Mouse (Mus musculus) cerebellum, adult 18-20 months (tissue): ENCODE results near the gene Stpg1.

Experiments
- DNase-seq, 2 experiments: peaks; one replicate each; pipeline ENCODE4 v3.0.0; 2021

The Stpg1 gene

GRCm38 (mm10) chr4:135514925-135515324, 20.3 kb downstream of the Stpg1 start:
- DNase-seq, result no peak

DNA sequence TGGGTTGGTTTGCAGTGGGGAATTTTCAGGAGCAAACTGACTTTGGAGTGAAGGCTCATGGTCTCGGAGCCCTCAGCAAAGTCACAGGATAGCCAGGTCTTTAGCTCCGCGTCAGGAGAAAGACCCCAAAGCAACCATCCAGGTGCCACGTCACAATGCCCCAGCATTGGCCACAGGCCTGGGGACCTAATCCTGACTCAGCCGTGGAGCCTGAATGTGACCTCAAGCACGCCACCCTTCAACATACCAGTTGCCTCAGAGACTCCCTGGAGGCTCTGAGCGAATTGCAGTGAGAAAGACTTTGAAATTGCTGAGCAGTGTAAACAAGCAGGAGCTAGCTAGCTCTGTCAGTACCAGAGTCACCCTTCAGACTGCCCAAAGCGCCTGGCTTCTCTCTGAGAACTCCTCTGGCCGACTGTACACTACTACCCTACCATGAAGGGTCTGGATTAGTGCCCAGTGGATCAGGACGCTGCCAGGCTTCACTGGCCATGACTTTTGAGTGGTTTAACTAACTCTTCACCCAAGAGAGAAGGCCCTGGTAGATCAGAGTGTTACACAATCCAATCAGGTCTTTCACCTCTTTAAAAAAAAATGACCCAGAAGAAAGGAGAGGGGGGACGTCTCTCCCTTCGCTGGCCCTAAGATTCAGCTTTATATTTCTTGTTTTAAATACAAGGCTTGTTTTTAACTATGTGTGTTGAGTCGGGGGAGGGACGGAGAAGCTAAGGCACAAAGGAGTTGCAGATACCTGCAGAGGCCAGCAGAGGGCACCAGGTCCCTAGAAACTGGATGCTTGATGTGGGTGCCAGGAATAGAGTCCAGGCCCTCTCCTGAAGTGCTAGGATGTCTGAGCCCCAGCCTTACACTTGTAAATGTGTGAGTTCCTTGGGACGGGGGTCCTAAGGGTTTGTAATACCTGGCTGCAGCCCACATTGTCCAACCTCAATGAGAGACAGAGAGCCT, 22.0 kb downstream of the Stpg1 start:
- peak; percentile 40 to 45 for DNase-seq

- DNase-seq, result no peak
These were observed 23.5 kb downstream of the Stpg1 start for GRCm38 (mm10) chr4:135518135-135518534.

- no peak for DNase-seq
These were observed 25.8 kb downstream of the Stpg1 start for GRCm38 (mm10) chr4:135520421-135520820.

DNA sequence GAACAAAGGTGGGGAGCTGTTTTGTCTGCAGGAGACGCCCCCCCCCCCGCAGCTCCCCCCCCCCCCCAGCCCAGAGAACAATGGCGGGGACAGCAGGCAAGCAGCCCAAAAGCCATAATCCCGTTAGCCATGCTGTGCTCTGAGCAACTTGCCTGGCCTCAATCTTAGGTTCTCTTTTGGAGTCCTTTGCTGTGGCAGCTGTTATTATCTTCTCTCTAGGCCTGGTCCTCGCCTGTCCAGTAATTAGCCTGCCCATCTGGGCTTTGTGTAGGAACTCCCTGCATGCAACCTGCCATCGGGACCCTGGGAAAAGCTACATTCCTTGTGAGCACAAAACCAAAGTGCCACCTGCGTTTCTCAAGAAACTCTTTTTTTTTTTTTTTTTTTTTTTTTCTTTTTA, 29.3 kb downstream of the Stpg1 start:
- no peak for DNase-seq

GRCm38 (mm10) chr4:135525057-135525456, 30.5 kb downstream of the Stpg1 start:
- no peak for DNase-seq

DNA sequence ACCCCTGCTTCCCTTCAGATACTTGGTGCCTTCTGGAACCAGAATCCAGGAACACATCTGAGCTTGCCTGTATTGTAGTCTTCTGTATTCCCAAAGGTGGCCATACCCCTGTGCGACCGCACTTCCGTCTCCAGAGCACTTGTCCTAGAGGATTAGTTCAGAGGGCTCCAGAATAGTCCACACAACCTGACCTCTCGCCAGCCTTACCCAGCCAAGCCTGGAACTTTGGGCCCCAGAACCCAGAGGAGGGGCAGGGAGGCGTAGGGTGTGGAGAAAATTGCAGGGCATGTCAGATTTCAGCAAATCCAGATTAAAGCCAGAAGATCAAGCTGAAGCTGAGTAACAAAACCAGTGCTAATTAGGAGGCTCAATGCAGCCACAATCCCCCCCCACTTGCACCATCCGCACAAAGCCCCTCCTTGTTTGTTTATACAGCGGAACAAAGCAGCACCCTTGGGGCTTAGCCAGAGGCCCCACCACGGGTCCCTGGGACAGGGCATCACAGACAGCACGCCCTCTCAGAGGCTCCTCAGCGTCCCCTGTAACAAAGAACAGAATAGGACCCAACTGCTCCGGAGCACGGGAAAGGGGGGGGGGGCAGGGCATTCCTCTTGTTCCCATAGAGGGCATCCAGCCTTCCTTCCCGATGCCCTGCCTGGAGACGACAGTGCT, 31.6 kb downstream of the Stpg1 start:
- no peak for DNase-seq

- no peak for DNase-seq
These were observed 35.7 kb downstream of the Stpg1 start for GRCm38 (mm10) chr4:135530270-135530669.

DNA sequence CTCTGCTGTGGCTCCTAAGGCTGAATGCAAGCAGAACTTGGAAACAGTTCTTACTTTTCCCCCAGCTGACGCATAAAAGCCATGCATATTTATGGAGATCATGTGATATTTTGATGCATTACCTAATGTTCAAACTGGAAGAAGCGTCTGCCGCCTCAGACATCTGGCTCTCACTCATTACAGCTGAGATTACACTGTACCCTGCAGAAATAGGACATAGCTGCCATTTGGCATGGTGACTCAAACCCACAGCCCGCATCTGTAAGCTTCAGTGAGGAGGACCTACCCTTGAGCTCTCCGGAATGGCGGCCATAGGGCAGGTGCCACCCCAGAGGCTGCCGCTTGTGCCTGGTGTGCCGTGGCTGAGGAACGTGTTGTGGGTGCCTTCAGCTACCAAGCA, 36.6 kb downstream of the Stpg1 start:
- no peak for DNase-seq

GRCm38 (mm10) chr4:135531771-135532613, 37.4 kb downstream of the Stpg1 start:
- no peak for DNase-seq

DNA sequence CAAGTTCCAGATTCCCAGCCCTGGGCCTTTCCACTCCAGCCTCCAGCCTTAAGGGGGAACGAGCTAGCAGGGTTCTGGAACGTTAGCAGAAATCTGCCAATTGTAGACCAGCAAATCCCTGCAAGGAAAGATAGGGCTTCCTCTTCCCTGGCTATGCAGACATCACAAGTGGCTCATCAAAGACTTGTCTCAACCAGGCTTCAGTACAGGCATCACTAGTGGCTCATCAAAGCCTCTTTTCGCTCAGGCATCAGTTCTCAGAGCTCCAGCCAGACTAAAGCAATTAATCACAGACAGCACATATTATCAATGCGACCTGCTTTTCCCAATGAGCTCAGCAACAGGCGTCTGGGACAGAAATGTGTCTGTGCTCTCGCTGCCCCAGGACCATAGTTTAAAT, 38.4 kb downstream of the Stpg1 start:
- no peak for DNase-seq

- DNase-seq, result no peak
These were observed 40.4 kb downstream of the Stpg1 start for GRCm38 (mm10) chr4:135535021-135535420.

- no peak for DNase-seq
These were observed 44.5 kb downstream of the Stpg1 start for GRCm38 (mm10) chr4:135539056-135539455.

DNA sequence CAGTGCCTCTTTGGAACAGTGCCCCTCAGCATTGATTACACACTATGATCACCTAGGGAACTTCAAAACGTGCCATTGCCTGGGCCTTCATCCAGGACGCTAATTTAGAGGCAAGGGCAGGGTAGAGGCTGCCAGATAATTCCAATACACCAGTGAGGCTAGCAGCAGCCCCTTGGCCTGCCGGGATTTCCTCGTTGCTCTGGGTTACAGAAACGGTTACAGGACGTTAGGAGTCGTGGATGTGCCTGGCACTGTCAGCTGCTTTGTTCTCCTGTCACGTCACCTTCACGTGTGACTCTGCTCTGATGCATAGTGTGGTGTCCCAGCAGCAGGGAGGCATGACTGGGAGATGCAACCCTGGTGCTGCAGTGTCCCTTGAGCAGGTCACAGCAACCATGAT, 45.5 kb downstream of the Stpg1 start:
- DNase-seq, result no peak

DNA sequence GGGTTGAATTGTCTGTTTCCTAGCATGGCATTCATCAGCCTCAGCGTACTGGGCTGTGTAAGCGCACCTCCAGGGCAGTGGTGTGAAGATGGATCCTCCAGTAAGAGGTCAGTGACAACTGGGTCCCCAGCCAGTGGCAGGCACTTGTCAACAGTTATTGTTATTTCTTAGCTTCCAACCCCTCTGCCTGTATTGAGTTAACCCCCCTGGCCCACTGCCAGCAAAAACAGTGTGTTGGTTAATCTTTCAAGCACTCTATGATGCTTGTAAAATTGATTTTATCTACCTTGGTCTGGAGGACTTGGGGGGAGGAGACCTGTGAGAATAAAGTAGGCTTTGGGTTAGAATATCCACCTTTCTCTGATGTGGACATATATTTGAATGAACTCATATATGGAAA, 49.7 kb downstream of the Stpg1 start:
- DNase-seq, result no peak

DNA sequence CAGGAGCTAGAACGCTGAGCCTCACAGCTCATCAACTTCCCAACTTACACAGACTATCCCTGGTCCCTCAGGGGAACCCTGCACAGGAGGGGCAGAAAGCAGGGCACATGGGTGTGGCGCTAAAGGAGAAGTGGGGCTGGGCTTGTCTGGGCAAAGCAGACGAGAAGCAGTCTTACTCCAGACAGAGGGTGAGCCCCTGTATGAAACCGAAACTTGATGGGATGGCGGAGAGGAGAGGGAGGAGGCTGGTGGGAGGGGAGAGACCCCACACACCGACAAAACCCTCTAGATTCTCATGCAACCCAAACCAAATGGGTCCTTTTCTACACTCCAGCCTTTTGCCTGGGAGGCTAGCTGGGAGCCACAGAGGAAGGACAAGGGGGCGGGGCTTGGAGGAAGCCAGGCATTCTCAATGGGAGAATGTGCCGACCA, 50.5 kb downstream of the Stpg1 start:
- DNase-seq, result no peak

DNA sequence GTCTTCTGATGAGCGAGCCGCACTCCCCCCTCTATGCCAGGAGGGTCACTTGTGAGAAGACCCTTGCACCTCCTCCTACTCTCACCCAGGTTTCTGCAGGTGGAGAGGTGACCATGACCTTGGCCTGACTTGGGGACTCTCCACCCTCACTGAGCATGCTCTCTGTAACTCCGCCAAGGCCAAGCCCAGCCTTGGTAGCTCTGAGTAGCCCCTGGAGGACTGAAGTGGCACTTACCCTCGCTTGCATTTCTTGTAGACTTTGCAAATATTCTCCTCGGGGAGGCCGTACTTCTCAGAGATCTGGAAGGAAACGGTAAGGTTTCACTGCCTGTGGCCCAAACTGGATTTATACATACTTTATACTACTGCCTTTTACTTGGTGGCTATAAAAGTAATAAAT, 51.4 kb downstream of the Stpg1 start:
- DNase-seq, result no peak

DNA sequence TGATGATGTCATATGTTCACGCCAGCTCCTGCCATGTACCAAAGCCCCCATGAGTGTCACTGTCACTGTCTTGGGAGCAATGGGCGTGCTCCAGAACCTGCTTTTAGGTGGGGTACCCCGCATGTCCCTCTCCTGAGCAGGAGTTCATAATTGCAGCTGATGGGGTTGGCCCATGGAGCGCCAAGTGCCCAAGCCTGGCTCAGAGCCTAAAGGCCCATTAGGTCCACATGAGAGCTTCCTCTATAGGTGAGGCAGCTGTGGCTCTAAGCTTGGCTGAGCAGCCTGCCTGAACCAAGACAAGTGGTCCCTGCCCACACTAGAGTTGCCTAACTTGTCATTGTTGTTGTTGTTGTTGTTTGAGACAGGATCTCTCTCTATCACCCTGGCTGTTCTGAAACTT, 52.2 kb downstream of the Stpg1 start:
- DNase-seq, result no peak

DNA sequence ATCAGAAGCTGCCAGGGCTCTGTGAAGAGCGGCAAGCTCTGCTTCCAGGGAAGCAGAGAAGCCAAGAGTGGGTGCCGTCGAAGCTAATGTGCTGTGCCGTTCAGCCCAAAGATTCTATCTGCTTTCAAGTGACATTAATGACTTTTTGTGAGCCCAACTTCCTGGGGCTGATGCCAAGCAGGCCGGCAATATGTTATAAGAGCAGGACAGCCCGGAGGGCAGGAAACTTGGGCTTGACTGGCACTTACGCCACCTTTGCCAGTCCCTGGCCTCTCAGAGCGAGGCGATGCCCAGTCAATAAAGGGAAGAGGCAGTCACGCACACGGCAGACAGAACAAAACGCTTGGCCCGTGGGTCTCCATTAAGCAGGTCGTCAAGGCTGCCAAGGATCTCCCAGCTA, 53.0 kb downstream of the Stpg1 start:
- DNase-seq, result no peak

DNA sequence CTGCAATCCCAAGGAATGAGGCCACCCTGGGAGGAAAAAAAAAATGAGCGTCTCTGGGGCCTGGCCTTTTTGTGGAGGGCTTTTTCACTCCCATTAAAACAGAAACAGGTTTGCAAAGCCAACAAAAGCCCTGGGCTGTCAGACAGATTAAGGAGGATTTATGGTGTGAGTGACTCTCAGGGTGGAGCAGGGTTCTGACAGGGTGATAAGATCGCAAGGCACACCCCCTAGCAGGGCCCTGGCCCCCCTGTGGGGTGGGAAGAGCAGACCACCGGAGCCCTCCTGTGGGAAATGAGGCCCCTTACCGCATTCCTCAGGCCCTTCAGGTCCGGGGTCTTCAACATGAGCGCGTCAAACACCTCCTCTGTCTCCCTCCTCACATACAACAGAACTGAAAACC, 53.5 kb downstream of the Stpg1 start:
- no peak for DNase-seq

GRCm38 (mm10) chr4:135548521-135549077, 54.0 kb downstream of the Stpg1 start:
- DNase-seq, result no peak

GRCm38 (mm10) chr4:135549323-135549722, 54.7 kb downstream of the Stpg1 start:
- no peak for DNase-seq

GRCm38 (mm10) chr4:135563794-135564193, 69.2 kb downstream of the Stpg1 start:
- DNase-seq, result no peak
